Mouse (Mus musculus): ENCODE measurements around the gene Edem1. TPM values are rescaled to one million over a fixed set of nuclear protein-coding genes. Genes with fewer than 3 reads are reported as not detected.
"Not testable (repeated sequence)": the region's sequence is repeated elsewhere in the genome, so short reads cannot be mapped to it uniquely, and the experiment has no call there.

Edem1 gene
- polyA plus RNA-seq, 1 experiment, result 24.3 TPM

- DNase-seq (ENCODE audit: low spot score), result peak; percentile 26
Observed at GRCm38 (mm10) chr6:108829386-108830370, 1.2 kb downstream of the Edem1 start.

- no peak for DNase-seq (ENCODE audit: low spot score)
Observed at GRCm38 (mm10) chr6:108832170-108832569, 3.7 kb downstream of the Edem1 start.

GRCm38 (mm10) chr6:108832989-108833388 lies 4.5 kb downstream of the Edem1 start:
- DNase-seq (ENCODE audit: low spot score), result no peak

DNA sequence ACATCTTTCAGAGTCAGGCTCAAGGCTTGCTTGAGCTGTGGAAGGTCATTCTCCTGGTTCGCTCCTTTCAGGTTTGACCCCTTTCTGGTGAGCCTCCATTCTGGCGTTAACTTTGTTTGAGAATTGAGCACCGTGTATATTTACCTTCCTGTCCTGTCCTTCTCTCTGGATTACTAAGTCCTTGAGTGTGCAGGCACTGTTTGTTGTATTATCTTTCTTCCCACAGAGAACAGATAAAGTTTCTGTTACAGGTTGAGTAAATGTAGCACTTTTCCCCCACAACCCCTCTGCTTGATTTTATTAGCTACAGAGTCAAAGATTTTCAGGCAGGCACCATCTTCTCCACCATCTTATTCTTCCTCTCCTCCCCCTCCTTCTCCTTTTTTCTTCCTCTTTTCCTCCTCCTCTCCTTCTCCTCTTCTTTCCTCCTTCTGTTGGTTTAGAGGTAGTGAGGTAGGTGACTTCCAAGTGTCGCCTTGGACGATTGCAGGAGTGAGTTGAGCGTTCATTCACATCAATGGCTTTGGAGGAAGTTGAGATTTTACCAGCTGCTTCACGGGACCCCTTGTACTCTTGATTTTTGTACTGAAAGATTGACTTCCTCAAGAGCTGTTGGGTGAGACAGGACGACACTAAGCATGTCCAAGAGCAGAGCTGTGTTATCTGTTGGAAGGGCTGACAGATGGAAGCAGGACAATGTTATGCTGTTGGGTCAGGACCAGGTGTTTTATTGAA lies 5.7 kb downstream of the Edem1 start:
- no peak for DNase-seq (ENCODE audit: low spot score)

GRCm38 (mm10) chr6:108835765-108836691 lies 7.6 kb downstream of the Edem1 start:
- DNase-seq (ENCODE audit: low spot score), result no peak

DNA sequence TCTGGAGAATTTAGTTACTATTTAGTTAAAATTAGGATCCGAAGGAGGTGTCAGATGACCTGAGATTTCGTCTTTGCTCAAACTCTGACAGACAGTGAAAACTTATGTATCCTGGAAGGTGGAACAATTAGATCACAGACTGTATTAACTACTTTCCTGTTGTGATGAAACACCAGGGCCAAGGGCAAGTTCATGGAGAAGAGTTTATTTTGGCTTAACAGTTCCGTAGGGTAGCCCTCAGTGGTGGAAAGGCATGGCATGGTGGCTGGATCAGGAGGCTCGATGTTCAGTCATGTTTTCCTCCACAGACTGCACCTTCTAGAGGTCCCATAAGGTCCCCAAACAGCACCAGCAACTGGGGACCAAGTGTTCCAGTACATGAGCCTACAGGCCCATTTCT lies 8.6 kb downstream of the Edem1 start:
- DNase-seq (ENCODE audit: low spot score), result no peak

- no peak for DNase-seq (ENCODE audit: low spot score)
Observed at GRCm38 (mm10) chr6:108837958-108838357, 9.5 kb downstream of the Edem1 start.

DNA sequence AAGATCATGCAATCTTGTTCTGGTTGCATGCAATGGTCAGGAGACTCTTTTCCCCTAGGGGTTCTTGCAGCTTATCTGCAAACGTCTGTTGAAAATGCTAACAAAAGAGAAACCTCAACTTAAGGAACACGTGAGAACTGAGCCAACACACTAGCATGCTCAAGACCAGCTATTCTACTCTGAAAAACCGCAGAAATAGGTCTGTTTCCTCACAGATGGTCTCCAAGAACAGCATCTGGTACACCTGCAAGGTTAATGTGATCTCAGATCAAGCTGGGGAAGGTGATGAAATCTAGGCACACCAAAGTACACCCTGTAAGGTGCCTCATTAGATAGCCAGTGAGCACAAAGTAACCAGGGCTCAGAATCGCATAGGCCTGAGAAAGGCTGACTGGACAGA lies 11.0 kb downstream of the Edem1 start:
- DNase-seq (ENCODE audit: low spot score), result no peak

- DNase-seq (ENCODE audit: low spot score), result no peak
Observed at GRCm38 (mm10) chr6:108840861-108841640, 12.6 kb downstream of the Edem1 start.

DNA sequence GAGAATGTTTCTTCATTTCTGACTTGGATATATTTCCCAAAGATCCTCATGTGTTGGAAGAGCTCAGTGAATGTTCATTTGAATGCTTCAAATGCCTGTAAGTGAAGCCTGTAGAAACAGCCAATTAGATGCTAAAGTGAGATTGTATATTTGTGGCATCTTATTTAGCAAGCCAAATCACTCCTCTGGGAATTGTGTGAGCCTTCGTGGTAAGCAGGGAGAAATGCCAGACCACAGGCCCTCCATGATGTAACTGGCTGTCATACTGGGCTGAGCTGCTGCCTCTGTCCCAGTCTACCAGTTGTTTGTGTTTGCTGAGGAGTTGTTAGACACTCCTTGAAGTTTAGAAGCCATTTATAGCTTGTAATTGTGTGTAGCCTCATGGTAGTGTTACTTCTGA lies 15.2 kb downstream of the Edem1 start:
- no peak for DNase-seq (ENCODE audit: low spot score)

- DNase-seq (ENCODE audit: low spot score), result no peak
Observed at GRCm38 (mm10) chr6:108844093-108844492, 15.7 kb downstream of the Edem1 start.

- DNase-seq (ENCODE audit: low spot score), result no peak
Observed at GRCm38 (mm10) chr6:108844771-108845170, 16.3 kb downstream of the Edem1 start.

GRCm38 (mm10) chr6:108852088-108852670 lies 23.7 kb downstream of the Edem1 start:
- DNase-seq (ENCODE audit: low spot score), result no peak

- DNase-seq (ENCODE audit: low spot score), result no peak
Observed at GRCm38 (mm10) chr6:108852986-108853385, 24.5 kb downstream of the Edem1 start.

GRCm38 (mm10) chr6:108858583-108858982 lies 30.1 kb downstream of the Edem1 start:
- DNase-seq (ENCODE audit: low spot score), result no peak

GRCm38 (mm10) chr6:108861226-108861625 lies 32.8 kb downstream of the Edem1 start:
- DNase-seq (ENCODE audit: low spot score), result no peak

DNA sequence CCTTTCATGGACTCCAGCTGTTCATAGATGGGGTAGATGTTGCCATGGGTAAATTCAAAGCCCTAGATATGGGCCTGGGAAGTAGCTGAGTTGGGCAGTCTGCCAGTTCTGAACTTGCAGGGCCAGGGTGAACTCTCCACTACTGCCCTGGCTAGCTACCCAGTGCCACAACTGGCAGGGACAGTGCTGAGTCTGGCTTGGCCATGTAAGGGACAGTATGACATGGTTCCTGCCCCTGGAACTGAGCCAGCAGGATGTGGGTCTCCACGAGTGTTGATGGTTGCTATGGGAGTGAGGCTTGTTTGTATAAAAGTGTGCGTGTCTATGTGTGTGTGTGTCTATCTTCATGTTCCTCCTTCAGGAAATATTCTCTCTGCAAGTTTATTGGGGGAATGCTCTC lies 34.1 kb downstream of the Edem1 start:
- peak; percentile 32 for DNase-seq (ENCODE audit: low spot score)

DNA sequence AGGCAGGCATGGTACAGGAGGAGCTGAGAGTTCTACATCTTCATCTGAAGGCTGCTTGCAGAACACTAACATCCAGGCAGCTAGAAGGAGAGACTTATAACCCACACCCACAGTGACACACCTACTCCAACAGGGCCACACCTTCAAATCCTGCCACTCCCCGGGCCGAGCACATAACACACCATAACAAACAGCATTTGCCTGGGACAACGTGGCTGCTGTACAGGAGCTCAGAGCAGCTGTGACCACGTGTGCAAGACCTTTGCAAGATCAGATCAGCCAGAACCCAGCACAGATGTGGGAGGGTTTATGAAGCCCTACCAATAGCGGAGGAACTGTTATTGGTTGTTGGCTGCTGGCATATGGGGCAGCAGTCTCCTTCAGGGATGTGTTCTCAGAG lies 37.9 kb downstream of the Edem1 start:
- no peak for DNase-seq (ENCODE audit: low spot score)

GRCm38 (mm10) chr6:108869031-108869430 lies 40.6 kb downstream of the Edem1 start:
- DNase-seq (ENCODE audit: low spot score), result not testable (repeated sequence)

GRCm38 (mm10) chr6:108870421-108870820 lies 42.0 kb downstream of the Edem1 start:
- DNase-seq (ENCODE audit: low spot score), result no peak

Data from urinary bladder, adult 2 months (tissue).